Mouse (Mus musculus): ENCODE data around the gene Gm17617.

Gene Gm17617

DNA sequence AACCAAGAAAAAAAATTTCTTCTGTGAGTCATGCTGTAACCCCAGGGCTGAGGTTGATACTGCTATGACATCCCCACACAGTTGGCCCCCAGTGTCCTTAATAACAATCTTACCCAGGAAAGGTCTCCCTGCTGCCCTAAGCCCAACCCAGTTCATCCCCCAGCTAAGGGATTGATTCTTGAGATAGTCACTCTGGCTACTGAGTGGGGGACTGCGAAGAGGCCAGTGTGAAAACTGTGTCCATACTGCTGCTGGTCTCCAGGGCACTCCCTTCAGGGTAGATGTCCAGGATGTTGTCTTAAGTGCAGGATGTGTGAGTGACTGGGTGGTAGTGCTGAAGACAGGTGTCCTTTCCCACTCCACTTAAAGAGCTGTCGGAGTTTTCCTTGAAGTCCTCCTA is at the start of gene Gm17617:
Gene Gm17617 (minus strand): TSS at position 101 of the 400 bp plus-strand sequence.
- no peak for DNase-seq

DNA sequence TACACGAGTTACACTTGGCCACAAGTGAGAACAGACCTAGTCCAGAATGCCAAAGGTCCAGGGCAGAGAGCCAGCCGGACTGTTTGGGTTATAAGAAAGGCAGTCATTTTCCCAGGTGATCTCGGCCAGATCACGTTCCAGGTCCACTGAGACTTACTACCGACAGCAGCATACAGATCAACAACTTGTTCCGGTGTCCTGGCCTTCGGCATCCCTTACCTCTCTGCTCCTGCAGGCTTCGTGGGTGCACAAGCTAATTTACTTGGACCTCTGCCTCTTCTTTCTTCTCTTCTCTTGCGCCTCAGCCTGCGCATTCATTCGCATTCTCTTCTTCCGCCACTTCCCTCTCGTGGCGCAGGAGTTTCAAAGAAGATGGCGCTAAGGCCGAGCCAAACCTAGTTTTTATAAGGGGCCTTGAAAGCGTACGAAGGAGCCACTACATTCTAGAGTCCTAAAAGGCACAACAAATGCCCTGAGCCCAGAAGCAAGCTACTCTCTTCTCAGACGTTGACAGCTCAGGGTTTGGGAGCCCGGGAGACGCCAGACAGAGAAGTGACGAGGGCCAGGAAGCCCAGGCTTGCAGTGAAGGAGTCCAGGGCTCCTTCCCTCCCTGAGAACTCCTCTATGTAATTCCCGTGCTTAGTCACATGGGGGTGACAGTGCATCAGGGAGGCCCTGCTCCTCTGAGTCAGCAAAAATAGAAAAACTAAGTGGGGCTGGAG is 49.0 kb upstream of the Gm17617 start:
- peak; percentile 71 to 72 for DNase-seq

DNA sequence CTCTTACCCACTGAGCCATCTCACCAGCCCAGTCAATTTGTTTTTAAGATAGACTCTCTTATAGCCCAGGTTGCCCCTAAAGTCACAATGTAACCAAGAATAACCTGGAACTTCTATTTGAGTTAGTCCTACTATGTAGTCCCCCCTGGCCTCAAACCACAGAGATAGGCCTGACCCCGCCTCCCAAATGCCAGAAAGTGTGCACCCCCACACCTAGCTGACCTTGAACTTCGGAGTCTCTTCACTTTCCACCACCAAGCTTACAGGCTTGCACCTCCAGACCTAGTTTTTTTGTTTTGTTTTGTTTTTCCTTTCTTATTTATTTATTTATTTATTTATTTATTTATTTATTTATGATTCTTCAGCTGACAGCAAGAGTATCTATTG is 48.4 kb upstream of the Gm17617 start:
- no peak for DNase-seq

DNA sequence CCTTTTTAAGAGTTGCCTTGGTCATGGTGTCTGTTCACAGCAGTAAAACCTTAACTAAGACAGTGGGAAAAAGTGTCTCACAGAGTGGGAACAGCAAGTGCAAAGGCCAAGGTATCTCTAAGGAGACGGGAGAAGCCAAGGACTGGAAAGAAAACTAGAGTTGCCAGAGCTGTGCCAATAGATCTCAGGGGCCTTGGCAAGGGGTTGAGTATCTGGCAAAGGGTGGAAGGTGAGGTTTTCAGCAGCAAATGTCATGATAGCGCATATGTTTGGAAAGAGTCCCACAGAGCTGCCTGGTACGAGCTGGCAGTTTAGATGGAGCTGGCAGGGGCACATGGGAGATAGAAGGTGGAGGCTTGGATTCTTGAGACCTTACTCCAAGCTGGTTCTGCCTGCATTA is 46.2 kb upstream of the Gm17617 start:
- DNase-seq, result peak; percentile 51 to 63

DNA sequence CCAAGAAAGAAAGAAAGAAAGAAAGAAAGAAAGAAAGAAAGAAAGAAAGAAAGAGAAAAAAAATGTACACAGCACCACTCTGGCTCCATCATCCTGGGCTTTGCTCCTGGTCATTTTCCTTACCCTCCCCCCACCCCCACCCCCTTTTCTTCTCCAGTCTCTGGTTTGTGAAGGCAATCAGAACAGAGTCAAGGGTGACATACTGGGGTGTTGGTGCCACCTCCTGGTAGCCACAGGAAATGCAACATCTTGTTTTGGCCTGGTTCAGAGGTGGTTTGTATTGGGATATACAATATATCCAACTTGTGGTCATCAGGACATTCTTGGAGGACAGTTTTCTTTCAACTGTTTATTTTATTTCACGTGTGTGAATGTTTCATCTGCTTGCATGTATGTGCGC is 45.2 kb upstream of the Gm17617 start:
- DNase-seq, result peak; percentile 80 to 85

DNA sequence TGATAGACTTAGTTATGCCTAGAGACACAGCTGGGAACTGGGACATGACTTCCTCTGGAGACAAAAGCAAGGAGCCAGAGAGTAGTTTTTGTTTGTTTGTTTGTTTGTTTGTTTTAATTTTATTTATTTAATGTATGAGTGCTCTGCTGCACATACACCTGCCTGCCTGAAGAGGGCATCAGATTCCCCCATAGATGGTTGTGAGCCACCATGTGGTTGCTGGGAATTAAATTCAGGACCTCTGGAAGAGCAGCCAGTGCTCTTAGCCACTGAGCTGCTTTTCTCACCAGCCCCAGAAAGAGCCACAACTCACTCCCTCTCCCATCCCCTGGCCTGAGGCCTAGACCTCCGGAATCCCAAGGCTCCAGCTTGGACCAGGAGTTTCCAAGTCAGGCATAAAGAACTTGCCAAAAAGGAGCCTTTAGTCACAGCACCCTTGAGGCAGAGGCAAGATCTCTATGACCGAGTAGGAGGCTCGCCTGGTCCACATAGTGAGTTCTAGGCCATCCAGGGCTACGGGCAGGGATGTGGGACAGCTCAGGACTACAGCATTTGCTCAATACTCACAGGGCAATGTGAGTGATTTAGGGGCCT is 44.7 kb upstream of the Gm17617 start:
- no peak for DNase-seq

DNA sequence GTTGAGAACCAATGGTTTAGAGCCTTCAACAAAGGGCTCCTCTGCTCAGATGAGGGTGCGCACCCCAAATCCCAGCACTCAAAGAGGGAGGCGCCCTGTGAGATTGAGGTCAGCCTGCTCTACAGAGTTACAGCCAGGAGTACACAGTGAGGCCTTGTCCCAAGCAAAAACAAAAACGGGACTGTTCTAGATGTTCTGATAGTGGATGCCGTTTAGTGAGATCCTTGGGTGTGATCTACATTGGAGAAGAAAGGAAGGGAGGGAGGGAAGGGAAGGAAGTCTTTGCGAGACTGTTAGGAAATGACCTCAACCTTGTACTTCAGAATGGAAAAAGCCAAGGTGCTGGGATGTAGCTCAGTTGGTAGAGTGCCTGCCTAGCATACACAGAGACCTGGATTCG is 42.9 kb upstream of the Gm17617 start:
- DNase-seq, result no peak

DNA sequence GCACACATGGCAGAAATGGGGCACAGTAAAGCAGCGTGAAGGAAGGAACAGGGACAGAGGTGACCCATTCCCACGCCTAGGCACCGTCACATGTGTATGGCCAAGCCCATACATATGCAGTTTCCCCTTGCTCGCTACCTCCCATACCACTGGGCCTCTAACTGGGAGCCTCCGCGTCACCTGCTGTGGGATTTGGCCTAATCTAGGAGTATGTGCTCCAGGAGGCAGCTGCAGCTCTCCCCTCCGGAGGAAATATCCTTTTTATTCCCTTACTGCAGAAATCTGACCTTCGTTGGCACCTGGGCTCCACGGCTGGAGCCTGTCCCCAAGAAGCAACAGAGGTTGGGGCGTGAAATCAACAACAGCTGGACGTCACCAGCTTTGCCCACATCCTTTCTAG is 41.0 kb upstream of the Gm17617 start:
- no peak for DNase-seq

DNA sequence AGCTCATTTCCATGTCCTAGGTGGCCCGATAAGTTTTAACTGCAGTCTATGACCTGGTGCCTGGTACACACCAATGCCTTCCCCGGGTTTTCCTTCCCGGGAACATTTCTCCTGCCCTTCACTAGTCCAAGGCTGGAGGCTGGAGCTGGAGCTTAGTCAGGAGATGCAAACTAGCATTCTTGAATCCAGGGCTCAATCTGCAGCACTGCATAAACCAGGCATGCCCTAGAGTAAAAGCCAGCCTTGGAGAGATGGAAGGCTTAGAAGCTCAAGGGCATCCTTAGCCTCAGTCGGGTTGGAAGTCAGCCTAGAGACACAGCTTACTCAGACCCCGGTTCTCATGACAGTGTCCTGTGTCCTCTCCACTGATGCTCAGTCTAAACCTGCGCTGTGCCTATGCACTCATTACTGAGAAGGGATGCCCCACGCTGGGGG is 39.0 kb upstream of the Gm17617 start:
- no peak for DNase-seq

DNA sequence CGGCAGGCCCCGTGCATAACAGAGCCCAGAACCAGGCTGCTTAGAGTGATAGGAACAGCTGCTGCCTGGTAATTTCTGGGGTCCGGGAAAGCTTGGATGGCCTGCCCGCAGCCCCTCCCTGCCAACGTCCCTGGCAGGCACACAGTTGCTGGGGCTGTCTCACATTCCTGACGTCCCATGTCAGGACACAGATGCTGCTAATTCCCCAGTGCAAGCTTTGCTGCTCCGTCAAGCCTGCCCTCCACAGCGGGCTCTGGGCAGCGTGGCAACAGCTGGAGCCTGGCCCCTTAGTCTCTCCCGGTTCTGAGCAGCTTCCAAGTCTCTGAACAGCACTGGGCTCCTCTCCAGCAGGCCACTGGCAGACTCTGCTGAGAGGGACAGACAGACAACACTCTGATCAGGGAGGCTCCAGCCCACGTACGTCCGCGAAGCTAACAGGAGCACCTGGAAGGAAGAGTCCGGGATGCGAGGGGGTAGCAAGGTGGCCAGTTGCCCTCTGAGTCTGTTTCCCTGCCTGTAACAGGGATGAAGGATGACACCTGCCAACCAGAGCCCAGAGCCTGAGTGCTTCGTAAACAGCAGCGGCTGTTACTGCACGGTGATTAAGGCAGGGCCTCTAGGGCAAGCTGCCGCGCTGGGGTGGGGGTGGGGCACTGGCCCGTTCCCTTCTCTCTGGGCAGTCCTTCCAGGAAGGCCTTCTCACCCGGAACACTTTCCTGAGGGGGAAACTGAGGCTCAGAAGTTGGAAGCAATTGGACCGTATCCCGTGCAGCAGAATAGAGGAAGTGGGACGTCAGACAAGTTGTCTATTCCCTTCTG is 38.4 kb upstream of the Gm17617 start:
- DNase-seq, result peak in 1 of 2 experiments; percentile 42

DNA sequence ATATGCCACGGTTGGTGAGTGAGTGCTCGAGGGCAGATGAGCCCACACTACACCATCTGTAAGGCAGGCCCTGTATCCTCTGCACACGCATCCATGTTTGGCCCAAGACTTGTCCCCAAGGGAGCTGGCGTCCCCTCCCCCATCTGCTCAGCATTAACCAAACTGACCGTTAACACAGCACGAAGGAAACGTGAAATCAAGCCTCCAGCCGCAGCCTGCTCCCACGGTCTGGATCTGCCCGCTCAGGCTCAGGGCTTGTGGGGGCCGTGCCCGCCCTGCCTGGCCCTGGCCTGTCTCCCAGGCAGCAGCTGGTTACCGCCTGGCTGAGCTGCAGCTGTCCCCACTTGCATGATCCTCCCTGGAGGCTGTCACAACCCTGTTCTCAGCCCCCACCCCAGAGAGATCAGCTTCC is 35.6 kb upstream of the Gm17617 start:
- no peak for DNase-seq

DNA sequence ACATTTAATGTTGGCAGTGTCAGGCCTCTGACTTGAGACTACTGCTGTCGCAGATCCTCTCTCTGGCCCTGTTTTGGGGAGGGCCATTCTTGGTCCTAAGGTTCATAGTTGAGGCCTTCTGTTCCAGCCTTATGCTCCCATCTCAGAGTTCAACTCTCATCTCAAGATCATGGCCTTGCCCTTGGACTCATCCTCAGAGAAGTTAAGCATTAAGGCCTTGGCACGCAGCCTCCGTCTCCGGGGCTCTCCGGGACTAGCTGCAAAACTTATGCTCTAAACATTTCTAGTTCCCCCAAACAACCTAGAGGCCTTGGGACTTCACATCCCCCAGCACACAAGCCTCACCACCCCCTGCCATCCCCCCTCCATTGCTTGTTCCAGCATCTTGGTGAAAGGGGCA is 34.9 kb upstream of the Gm17617 start:
- no peak for DNase-seq

DNA sequence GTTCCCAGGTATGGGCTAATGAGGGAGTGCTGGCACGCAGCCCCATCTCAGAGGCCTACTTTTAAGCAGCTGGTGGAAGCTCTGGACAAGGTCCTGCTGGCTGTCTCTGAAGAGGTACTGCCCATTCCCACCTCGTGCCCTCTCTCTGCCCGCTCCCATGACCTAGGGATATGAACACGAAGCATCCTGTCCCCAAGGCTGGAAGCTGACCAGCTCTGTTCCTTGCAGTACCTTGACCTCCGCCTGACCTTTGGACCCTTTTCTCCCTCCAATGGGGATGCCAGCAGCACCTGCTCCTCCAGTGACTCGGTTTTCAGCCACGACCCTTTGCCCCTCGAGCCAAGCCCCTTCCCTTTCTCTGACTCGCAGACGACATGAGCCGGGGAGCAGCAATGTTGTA is 34.5 kb upstream of the Gm17617 start:
- DNase-seq, result no peak

DNA sequence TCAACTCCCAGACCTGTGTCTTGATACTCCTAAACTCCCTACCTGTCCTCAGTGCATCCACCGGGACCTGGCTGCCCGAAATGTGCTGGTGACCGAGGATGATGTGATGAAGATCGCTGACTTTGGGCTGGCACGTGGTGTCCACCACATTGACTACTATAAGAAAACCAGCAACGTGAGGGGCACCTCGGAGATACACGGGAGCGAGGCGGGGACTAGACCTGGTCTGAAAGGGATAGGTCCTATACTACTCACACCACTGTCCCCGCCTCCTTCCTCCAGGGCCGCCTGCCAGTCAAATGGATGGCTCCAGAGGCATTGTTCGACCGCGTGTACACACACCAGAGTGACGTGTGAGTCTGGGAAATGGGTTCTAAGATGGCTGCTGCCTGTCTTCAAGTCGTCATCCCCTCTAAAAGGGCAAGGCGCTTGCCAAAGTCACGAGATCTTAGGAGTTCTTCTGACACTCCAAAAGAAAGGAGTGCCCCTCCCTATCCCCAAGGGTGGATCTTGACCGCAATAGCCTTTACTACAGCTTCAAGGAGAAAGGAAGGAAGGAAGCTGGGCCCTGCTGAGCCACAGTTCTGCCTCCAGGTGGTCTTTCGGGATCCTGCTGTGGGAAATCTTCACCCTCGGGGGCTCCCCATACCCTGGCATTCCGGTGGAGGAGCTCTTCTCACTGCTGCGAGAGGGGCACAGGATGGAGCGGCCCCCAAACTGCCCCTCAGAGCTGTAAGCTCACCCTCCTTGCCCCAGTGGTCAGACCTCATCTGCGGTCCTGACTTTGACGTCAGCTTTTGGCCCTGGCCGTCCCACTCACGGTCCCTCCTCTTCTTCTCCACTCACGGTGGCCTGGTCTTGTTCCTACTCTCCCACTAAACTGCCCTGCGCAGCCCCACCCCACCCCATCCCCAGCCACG is 33.7 kb upstream of the Gm17617 start:
- no peak for DNase-seq

DNA sequence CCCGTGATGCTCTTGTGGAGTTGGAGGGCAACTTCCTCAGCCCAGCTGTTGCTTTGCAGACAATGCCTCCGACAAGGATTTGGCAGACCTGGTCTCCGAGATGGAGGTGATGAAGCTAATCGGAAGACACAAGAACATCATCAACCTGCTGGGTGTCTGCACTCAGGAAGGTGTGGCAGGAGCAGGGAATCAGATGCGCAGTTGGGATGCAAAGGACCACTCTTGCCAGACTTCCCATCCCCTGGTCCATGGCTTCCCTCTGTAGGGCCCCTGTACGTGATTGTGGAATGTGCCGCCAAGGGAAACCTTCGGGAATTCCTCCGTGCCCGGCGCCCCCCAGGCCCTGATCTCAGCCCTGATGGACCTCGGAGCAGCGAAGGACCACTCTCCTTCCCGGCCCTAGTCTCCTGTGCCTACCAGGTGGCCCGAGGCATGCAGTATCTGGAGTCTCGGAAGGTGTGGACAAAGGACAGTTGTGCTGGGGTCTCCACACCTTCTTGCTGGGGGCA is 32.5 kb upstream of the Gm17617 start:
- no peak for DNase-seq

DNA sequence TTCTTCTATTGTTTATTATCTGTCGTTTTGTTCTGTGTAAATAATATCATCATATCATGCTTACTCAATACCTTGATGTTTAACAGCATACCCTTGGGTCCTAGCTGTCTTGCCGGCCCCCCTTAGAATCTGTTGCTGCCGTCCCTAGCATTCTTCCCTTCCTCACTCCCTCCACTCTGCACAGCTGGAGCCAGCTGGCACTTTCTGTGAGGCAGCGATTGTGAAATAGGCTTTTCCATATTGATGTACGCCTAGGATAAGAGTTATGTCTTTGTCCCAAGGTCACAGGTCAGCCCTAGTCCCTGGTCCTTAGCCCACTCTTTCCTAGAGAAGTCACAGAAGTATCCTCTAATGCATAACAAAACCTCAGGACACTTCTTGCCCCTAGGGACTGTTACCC is 30.2 kb upstream of the Gm17617 start:
- no peak for DNase-seq

DNA sequence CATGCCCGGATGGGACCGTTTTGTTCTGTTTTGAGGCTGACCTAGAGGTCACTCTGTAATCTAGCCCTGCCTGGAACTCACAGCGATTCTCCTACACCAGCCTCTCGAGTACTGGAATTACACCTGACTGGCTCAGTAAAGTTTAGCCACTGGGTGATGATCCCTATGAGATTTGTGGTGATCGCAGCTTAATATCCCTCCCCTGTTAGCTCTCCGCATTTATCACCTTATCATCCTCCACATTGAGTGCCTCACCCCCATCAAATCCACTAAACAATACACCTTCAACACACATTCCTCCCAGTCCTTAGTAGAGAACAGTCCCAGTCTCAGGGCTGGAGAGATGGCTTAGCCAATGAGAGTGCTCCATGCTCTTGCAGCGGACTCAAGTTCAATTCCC is 29.0 kb upstream of the Gm17617 start:
- DNase-seq, result no peak

DNA sequence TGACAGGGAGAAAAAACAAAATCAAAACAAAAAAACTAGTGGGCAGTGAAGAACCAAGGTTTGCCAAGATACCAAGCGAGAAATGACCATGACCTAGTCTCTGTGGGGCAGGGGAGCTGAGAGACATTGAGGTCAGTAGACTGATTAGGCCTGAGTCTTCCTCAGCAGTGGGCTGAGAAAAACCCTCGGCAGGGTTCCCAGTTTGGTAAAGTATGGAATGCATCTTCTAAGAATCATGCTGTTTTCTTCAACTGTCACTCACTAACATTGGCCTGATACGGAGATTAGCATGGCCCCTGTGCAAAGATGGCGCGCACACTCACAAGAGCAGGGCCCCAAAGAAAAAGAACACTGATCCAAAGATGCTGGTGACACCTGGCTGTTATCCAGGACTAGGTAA is 20.6 kb upstream of the Gm17617 start:
- DNase-seq, result no peak

DNA sequence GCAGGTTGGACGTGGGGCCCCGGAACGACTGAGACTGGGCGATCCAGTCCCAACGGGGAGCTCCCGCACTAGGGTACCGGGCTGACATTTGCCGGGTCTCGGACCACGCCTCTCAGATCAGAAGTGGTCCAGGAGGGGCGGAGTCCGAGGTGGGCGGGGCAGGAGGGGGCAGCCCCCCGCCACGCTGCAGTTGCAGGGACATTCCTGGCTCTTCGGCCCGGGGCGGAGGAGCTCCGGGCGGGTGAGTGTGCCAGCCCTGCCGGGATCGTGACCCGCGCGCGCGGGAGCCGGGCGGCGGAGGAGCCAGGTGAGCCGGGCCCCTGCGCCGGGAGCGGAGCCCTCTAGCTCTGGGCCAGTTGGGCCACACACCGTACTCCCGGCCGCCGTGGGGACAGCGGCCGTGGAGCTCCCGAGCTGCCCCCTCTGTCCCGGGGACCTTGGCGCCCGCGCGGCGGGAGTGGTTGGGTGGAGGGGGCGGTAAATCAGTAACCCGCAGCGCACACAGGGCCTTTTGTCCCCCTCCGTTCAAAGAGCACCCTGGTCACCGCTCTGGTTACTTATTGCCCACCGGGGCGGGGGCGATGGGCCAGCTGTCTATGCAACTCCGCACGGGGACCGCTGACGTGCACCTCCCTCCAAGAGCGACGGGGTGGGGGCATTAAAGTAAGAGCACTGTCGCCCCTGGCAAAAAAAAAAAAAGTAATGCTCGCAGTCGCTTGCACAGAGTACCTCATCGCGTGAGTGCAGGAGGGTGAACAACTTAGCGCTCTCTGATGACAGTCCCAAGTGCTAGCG is 19.5 kb upstream of the Gm17617 start, which contains the start of gene Fgfr4:
Gene Fgfr4 (plus strand): TSS at position 20 of the 795 bp plus-strand sequence.
- DNase-seq, result peak; percentile 26 to 50

DNA sequence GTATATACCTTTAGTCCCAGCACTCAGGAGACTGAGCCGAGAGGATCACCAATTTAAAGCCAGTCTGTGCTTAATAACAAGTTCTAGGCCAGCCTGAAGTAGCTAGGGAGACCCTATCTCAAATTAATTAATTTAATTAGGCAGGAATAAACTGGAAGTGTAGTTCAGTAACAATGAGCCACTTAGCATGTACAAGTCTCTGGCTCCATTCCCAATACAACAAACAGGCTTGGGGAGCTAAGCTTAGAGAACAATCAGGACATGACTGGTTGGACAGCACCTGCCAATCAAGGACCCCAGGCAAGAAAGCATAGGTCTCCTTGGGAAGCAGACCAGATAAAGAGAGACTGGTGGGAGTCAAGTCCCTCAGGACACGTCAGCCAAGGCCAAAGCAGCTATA is 6.9 kb upstream of the Gm17617 start:
- DNase-seq, result no peak

DNA sequence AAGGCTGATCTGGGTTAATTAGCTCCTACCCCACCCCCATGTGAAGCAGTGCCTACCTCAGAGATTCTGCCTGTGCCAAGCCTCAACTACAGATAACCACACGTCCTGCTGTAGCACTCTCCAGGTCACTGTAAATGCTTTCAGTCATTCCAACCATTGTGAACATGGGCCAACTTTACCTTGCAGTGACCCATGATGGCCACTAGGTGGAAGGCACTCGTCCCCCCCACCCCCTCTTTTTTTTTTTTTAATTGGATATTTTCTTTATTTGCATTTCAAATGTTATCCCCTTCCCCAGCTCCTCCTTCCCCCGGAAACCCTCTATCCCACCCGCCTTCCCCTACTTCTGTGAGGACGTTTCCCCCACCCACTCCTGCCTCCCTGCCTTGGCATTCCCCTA is 2.0 kb upstream of the Gm17617 start:
- peak in 1 of 2 experiments; percentile 38 for DNase-seq

DNA sequence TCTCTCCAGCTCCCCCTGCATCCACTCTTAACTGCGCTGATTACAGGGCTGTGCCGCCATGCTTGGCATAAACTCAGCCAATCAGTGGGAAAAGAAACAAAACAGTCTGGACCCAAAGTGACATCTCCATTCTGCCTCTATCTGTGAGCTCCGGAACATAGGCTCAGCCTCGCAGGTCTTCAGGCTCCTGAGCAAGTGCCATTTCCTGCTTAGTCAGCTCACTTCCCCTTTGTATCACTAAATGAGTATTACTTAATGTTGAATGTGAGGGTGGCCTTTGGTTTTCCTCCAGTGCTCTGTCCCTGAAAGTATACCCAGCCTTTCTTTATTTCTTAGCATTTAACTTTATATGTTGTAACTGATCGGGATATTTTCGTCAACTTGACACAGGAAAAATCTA is 8.4 kb downstream of the Gm17617 start:
- no peak for DNase-seq

Measured in cerebellum, postnatal 25 days (tissue).